Mouse (Mus musculus) forebrain, embryonic 10.5 days (tissue): ENCODE measurements around the gene Cilp2. TPM values are rescaled to one million over a fixed set of nuclear protein-coding genes. Genes with fewer than 3 reads are reported as not detected.

ENCODE experiments used
- DNase-seq: peaks from one replicate; pipeline ENCODE4 v3.0.0-alpha.2; 2017; ENCODE audit warnings: low spot score; ENCODE audit errors: extremely low spot score
- H3K27ac ChIP-seq: fragments of 300-500 bp; sonication (generic); 2 replicates; pipeline ENCODE4 v1.5.1; 2016; ENCODE audit warnings: mild to moderate bottlenecking
- H3K27me3 ChIP-seq: fragments of 300-500 bp; sonication (generic); 2 replicates; pipeline ENCODE4 v1.6.1; 2016; ENCODE audit warnings: mild to moderate bottlenecking; ENCODE audit not compliant: poor library complexity, severe bottlenecking
- H3K36me3 ChIP-seq: fragments of 300-500 bp; sonication (generic); replicated peaks from 2 replicates; pipeline ENCODE4 v1.6.1; 2016; ENCODE audit warnings: mild to moderate bottlenecking, moderate library complexity
- H3K4me1 ChIP-seq: fragments of 300-500 bp; sonication (generic); 2 replicates; pipeline ENCODE4 v1.6.1; 2016
- H3K4me3 ChIP-seq: fragments of 300-500 bp; sonication (generic); 2 replicates; pipeline ENCODE4 v1.5.1; 2016; ENCODE audit warnings: mild to moderate bottlenecking, moderate library complexity
- H3K9me3 ChIP-seq: fragments of 300-500 bp; sonication (generic); 2 replicates; pipeline ENCODE4 v1.6.1; 2016; ENCODE audit warnings: mild to moderate bottlenecking, moderate library complexity
- WGBS: fragments of 180-500 bp; shearing (Covaris S2); methylation state at CpG from one replicate; pipeline ENCODE4 v1.1.7; 2016; 5-methylcytosine and 5-hydroxymethylcytosine counted together
- polyA plus RNA-seq: library from polyadenylated mRNA; unstranded; fragments of >200 nt; fragmentation: Nextera tagmentation; extraction: Ambion mirVana; gene quantifications from 2 replicates; pipeline ENCODE4 v1.2.1, GENCODE M21; 2016

Cilp2 gene
- 0.36 and 0.53 TPM in 2 replicates for polyA plus RNA-seq

DNA sequence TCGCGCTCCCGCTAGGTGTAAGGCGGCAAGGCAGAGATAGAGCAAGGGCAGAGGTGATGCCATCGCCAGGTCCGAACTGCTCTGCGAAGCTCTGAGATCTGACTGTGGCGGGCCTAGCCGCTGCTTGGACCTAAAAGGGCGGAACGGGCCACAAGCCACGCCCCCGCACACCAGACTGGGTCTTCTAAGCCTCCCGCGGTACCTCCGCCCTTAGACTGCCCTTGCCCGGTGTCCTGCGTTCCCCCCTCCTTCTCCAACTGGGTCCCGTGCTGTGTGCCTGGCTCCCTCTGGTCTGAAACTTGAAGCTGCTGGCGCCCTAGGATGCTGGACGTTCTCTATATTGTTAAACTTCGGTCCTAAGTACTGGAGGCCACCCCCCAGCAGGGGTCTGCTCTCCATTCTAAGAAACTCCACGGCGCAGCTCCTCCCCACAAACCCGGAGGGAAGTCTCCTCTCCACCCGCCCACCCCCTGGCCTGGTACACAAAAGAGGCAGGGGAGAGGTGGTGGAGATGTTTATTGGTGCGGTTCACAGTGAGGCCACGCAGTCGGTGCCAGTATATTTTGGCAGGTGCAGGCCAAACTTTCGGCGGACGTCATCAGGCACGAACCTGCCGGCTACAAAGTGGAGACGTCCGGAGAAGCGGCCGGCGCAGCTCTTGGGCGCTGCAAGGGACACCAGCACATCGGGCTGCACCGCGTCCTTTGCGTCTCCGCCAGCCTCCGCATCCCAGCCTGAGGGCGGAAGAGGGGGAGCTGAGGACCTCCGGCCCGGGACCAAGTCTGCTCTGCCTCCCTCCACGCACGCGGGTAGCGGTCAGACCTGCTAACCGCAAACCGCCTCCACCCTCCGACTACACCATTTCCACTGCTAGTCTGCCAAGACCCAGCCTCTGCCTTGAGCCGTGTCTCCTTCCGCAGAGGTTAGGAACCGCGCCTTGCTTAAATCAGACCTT, at the start of gene Cilp2:
TSS of gene Cilp2 (minus strand) at position 399 of the 955 bp plus-strand sequence.
- no peak for DNase-seq
- Histone ChIP-seq H3K27ac (no peak within 1 kb of the TSS), H3K4me3 (peak within 1 kb of the TSS; percentile 41), H3K36me3 (peaks cover 8% of the 10 kb centered on the region), H3K27me3 (peaks cover 100% of the 10 kb centered on the region), H3K9me3 (no peaks in the 10 kb centered on the region), H3K4me1 (peaks cover 69% of the 10 kb centered on the region)
- under 1% methylated on average over 60 of the region's 60 CpGs for WGBS

DNA sequence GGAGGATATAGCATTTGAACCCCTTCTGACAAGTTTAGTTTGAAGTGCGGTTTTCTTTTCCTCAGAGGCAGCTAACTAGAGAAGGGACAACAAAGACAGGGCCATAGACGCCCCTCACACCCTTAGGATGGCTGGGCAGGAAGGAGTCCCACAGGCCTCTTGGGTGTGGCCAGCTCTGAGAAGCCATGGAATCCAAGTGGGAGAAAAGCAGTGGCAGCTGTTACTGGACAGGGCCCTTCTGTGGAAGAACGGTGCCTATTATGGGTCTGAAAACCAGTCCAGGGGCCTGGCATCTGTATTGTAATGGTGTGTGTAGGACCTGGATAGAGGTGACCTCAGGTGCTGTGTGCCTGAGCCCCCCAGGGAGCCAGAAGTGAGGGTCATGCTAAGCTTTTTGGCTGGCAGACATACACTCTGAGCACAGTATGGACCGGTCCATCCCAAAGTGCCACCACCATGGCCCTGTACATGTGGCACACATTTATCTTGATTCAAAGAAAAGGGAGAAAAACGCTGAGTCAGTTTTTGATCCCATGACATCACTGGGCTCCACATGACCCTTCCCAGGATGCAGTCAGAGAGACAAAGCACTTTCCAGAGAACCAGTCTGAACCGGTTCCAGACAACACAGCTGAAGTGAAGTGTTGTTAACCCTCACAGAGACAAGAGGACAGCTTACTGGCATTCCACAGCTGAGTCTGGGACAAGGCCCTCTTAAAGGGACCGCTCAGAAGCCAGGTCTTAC, 48.7 kb upstream of the Cilp2 start:
- Histone ChIP-seq H3K4me1 (peaks cover 43% of the 10 kb centered on the region), H3K9me3 (no peaks in the 10 kb centered on the region), H3K36me3 (peaks cover 82% of the 10 kb centered on the region), H3K27ac (peak overlapping the region; percentile 77), H3K4me3 (no peak overlapping the region), H3K27me3 (no peaks in the 10 kb centered on the region)
- DNase-seq: peak; percentile 32
- WGBS: 78% methylated on average over 7 of the region's 7 CpGs

- DNase-seq: no peak
- no peaks in the 10 kb centered on the region for H3K27me3 ChIP-seq
- no peak overlapping the region for H3K4me3 ChIP-seq
- H3K27ac ChIP-seq: 0 out of 2 replicates have a peak overlapping the region, but pooled peaks have one; percentile 77
- WGBS: 90% methylated on average over 3 of the region's 3 CpGs
- H3K4me1 ChIP-seq: peaks cover 41% of the 10 kb centered on the region
- H3K9me3 ChIP-seq: no peaks in the 10 kb centered on the region
- peaks cover 86% of the 10 kb centered on the region for H3K36me3 ChIP-seq
These were observed 47.9 kb upstream of the Cilp2 start for GRCm38 (mm10) chr8:69935431-69935830.

GRCm38 (mm10) chr8:69934582-69934981, 47.1 kb upstream of the Cilp2 start:
- H3K9me3 ChIP-seq: no peaks in the 10 kb centered on the region
- no peak for DNase-seq
- H3K27me3 ChIP-seq: no peaks in the 10 kb centered on the region
- H3K4me1 ChIP-seq: peaks cover 33% of the 10 kb centered on the region
- H3K27ac ChIP-seq: no peak overlapping the region
- no peak overlapping the region for H3K4me3 ChIP-seq
- 92% methylated on average over 5 of the region's 5 CpGs for WGBS
- peaks cover 84% of the 10 kb centered on the region for H3K36me3 ChIP-seq

DNA sequence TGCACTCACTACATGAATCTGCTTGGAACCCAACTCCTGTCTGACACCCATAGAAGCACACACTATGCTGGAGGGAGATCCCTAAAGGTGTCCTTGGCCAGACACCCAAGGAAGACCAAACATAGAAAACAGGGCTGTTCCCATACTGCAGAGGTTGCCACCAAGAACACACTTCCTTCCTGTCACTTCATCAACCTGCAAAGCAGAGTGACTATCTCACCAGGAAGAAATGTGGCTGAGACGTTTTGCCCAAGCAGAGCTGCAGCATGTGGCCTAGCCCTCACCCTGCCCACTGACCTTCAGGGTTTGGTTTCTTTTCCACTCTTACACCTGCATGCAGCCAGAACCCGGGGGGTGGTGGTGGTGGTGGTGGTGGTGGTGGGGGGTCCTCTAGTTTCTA, 46.3 kb upstream of the Cilp2 start:
- no peak overlapping the region for H3K4me3 ChIP-seq
- no peaks in the 10 kb centered on the region for H3K9me3 ChIP-seq
- peaks cover 27% of the 10 kb centered on the region for H3K4me1 ChIP-seq
- H3K36me3 ChIP-seq: peaks cover 85% of the 10 kb centered on the region
- WGBS: 88% methylated on average over 2 of the region's 2 CpGs
- DNase-seq: no peak
- no peak overlapping the region for H3K27ac ChIP-seq
- no peaks in the 10 kb centered on the region for H3K27me3 ChIP-seq

DNA sequence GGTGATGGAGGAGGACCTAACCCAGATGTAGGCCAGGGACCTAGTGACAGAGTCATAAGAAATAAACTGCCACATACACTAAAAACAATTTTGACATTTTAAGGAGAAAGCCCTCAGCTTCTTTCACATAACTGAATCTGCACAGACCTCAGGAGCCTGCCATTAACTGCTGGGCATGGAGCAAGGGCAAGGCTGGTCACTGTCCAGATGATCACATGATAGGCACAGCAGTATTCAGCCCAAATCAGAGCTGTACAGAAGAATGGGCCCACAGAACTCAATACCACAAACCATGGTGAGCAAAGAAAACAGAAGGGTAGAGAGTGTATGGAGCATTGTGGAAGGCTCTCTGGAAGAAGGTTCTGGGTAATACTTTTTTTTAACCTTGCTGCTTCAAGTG, 39.4 kb upstream of the Cilp2 start:
- Histone ChIP-seq H3K4me1 (peaks cover 3% of the 10 kb centered on the region), H3K9me3 (no peaks in the 10 kb centered on the region), H3K4me3 (no peak overlapping the region), H3K27me3 (no peaks in the 10 kb centered on the region), H3K36me3 (peaks cover 83% of the 10 kb centered on the region), H3K27ac (no peak overlapping the region)
- DNase-seq: no peak

DNA sequence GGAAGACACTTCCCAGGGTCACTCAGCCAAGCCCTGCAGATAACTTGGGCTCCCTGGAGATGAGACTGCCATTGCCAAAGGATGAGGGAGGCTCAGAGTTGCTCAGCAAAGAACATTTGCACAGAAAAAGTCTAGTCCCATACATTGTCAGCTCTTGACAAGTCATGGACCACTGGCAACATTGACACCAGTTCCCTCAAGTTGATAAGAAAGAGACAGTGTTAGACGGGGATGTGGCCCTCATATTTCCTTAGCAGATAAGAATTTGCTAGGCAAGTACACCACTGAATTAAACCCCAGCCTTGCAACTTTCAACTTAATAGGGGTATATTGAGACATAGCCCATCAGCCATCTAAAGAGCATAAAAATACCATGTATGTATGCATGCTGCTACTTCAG, 36.5 kb upstream of the Cilp2 start:
- no peaks in the 10 kb centered on the region for H3K9me3 ChIP-seq
- H3K27me3 ChIP-seq: no peaks in the 10 kb centered on the region
- H3K27ac ChIP-seq: no peak overlapping the region
- no peak overlapping the region for H3K4me3 ChIP-seq
- H3K36me3 ChIP-seq: peaks cover 76% of the 10 kb centered on the region
- 79% methylated on average over 1 of the region's 1 CpGs for WGBS
- DNase-seq: no peak
- H3K4me1 ChIP-seq: peaks cover 26% of the 10 kb centered on the region

GRCm38 (mm10) chr8:69921141-69921540, 33.7 kb upstream of the Cilp2 start:
- Histone ChIP-seq H3K27me3 (no peaks in the 10 kb centered on the region), H3K27ac (peak overlapping the region; percentile 79), H3K36me3 (peaks cover 75% of the 10 kb centered on the region), H3K4me1 (peaks cover 26% of the 10 kb centered on the region), H3K9me3 (no peaks in the 10 kb centered on the region), H3K4me3 (no peak overlapping the region)
- no peak for DNase-seq
- 75% methylated on average over 2 of the region's 2 CpGs for WGBS

DNA sequence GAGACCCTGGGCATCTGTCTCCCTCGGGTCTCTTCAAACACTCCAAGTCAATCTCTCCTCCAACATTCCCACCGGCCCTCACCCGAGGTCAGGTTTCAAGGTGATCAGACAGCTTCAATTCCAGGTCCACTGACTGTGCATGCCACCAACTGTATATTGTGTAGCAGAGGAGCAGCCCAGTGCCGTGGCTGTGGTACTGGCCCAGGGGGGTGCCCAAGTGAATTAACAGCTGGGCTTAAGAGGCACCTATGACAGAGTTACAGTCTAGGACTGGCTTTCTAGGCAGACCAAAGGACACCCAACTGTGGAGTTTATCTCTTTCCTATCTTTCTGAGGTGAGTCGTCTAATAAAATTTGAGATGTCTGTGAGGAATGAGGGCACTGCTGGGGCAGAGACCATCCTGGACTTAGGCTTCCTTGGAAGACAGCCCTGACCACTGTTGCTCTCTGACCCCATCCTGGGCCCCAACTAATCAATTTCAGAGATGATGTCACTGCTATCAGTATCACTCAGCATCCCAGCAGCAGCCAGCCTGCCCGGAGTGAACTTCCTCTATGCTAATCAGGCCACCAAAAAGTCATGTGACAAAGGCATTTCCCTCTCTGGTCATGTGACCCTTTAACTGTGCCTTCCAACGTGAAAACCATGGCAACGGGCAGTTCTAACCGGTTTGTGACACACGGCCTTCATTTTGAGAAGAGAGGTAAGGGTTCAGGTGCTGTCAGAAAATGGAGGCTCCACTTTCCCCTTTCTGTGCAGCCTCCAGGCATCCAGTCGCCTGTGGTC, 32.6 kb upstream of the Cilp2 start:
- Histone ChIP-seq H3K27me3 (no peaks in the 10 kb centered on the region), H3K36me3 (peaks cover 76% of the 10 kb centered on the region), H3K27ac (peak overlapping the region; percentile 79), H3K9me3 (no peaks in the 10 kb centered on the region), H3K4me1 (peaks cover 26% of the 10 kb centered on the region), H3K4me3 (no peak overlapping the region)
- peak; percentile 59 for DNase-seq
- 63% methylated on average over 11 of the region's 11 CpGs for WGBS

DNA sequence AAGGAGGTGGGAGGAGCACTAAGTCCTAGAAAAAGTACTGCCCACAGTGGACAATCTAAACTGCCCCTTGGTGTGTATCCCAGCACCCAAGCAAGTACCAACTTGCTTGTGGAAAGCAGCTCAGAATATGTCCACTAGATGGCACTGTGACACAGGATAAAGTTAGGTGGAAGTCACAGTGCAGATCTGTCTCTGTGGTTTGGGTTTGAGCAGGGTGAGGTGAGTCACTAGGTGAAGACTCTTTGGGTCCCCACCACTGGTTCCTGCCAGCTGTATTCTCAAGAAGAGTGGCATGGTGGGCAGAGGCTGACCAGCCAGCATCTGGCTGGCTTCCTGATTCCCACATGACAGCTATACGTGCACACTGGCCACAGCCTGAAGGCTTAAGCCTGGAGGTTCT, 31.5 kb upstream of the Cilp2 start:
- no peak overlapping the region for H3K27ac ChIP-seq
- 52% methylated on average over 1 of the region's 1 CpGs for WGBS

GRCm38 (mm10) chr8:69918506-69918905, 31.0 kb upstream of the Cilp2 start:
- H3K9me3 ChIP-seq: no peaks in the 10 kb centered on the region
- peaks cover 26% of the 10 kb centered on the region for H3K4me1 ChIP-seq
- no peak overlapping the region for H3K27ac ChIP-seq
- no peak overlapping the region for H3K4me3 ChIP-seq
- peaks cover 78% of the 10 kb centered on the region for H3K36me3 ChIP-seq
- no peaks in the 10 kb centered on the region for H3K27me3 ChIP-seq
- no peak for DNase-seq

More for the DNA sequence above, 31.5 kb upstream of the Cilp2 start:
- peak; percentile 68 for DNase-seq
- no peaks in the 10 kb centered on the region for H3K27me3 ChIP-seq
- peaks cover 26% of the 10 kb centered on the region for H3K4me1 ChIP-seq
- no peak overlapping the region for H3K4me3 ChIP-seq
- H3K36me3 ChIP-seq: peaks cover 78% of the 10 kb centered on the region
- H3K9me3 ChIP-seq: no peaks in the 10 kb centered on the region

DNA sequence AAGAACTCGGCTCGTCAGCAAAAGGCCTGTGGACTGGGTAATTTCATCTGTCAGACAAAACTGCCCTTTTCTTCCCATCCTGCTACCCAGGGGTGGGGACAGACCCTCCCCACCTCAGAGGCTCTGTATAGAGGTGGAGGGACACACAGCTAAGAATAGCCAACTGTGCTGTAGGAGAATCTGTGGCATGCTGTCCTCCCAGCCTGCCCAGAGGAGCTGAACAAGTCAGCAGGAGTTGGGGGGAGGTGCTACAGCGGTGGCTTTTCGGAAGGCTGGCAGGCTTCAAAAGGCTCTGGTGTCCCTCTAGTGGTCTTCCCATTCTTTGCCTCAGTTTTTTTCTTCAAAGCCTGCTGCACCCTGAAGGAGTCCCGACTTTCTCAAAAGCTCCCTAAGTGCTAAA, 28.3 kb upstream of the Cilp2 start:
- no peak overlapping the region for H3K27ac ChIP-seq
- no peaks in the 10 kb centered on the region for H3K9me3 ChIP-seq
- H3K27me3 ChIP-seq: no peaks in the 10 kb centered on the region
- peaks cover 11% of the 10 kb centered on the region for H3K4me1 ChIP-seq
- peaks cover 80% of the 10 kb centered on the region for H3K36me3 ChIP-seq
- H3K4me3 ChIP-seq: no peak overlapping the region
- WGBS: 49% methylated on average over 5 of the region's 5 CpGs
- no peak for DNase-seq
